Mouse (Mus musculus) testis, adult 2 months (tissue): ENCODE measurements at regions not wholly inside any gene's neighbourhood (a gene's known extent, or its start where the extent isn't known, plus 50 kb on each side); places are given as distances from the start of the nearest gene placed in this dataset.

ENCODE experiments used
- H3K27ac ChIP-seq: fragments of 200-500 bp; 2 replicates; pipeline ENCODE4 v1.5.1; 2012; ENCODE audit warnings: low read depth, low read length; ENCODE audit not compliant: control insufficient read depth, insufficient read depth
- H3K27me3 ChIP-seq: fragments of 200-500 bp; 2 replicates; pipeline ENCODE4 v1.6.1; 2012; ENCODE audit warnings: mild to moderate bottlenecking, low read length, moderate library complexity; ENCODE audit not compliant: control insufficient read depth, insufficient read depth
- H3K36me3 ChIP-seq: fragments of 200-500 bp; 2 replicates; pipeline ENCODE4 v1.6.1; 2012; ENCODE audit warnings: mild to moderate bottlenecking, low read length; ENCODE audit not compliant: control insufficient read depth, insufficient read depth
- H3K4me1 ChIP-seq: fragments of 200-500 bp; 2 replicates; pipeline ENCODE4 v1.6.1; 2012; ENCODE audit warnings: low read length; ENCODE audit not compliant: control insufficient read depth, insufficient read depth
- H3K4me3 ChIP-seq: fragments of 200-500 bp; 2 replicates; pipeline ENCODE4 v1.5.1; 2012; ENCODE audit warnings: low read depth, mild to moderate bottlenecking, low read length, moderate library complexity, mixed read lengths; ENCODE audit not compliant: control insufficient read depth
- CTCF ChIP-seq: fragments of 200-500 bp; IDR thresholded peaks from 2 replicates; pipeline ENCODE4 v1.5.1; 2012; ENCODE audit warnings: low read depth, mild to moderate bottlenecking, inconsistent platforms, low read length, moderate library complexity; ENCODE audit not compliant: control insufficient read depth, insufficient read depth, insufficient replicate concordance
- POLR2A ChIP-seq: fragments of 200-500 bp; IDR thresholded peaks from 2 replicates; pipeline ENCODE4 v1.6.1; 2012; ENCODE audit warnings: low read depth, mild to moderate bottlenecking, inconsistent platforms, low read length, moderate library complexity; ENCODE audit not compliant: control insufficient read depth

DNA sequence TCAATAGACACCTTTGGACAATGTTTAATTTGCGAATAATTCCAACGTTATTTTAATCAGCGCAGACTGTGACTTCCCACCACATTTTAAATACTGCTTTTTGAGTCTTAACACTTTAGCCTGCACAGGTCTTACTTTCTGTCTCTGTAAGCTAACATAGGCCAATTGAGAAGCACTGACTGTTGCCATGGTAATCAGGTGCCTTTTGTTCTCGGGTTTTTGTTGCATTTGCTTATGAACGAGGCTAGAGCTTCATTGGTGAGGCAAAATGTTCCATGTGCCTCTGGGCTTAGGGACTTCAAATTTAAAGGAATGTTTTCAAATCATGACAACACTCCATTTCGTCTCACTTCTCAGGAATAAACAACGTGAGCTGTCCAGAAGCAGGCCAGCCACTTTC is 269.7 kb downstream of the Pdcd6ip start:
- Histone ChIP-seq H3K27me3 (no peaks in the 10 kb centered on the region), H3K4me1 (no peaks in the 10 kb centered on the region; the same call in 1 of the 2 replicates), H3K27ac (no peak overlapping the region), H3K4me3 (no peak overlapping the region), H3K36me3 (no peaks in the 10 kb centered on the region)
- TF ChIP-seq POLR2A, result no peak

DNA sequence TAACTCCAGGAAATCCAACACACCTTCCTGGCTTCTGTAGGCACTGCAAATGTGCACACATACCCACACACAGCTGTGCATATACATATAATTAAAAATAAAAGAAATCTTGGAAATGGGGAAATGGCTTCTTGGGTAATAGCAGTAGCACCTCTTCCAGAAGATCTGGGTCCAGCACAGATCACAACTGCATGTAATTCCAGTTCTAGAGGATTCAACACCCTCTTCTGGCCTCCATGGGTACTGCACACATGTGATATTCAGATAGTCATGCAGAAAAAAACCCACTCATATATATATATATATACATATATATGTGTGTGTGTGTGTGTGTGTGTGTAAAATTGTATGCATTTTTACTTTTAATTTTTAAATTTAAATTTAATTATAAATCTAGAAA is 272.1 kb downstream of the Pdcd6ip start:
- H3K36me3 ChIP-seq, result no peaks in the 10 kb centered on the region
- no peak overlapping the region for H3K27ac ChIP-seq
- H3K4me3 ChIP-seq, result no peak overlapping the region
- H3K4me1 ChIP-seq, result no peaks in the 10 kb centered on the region
- no peak for TF ChIP-seq POLR2A
- no peak for TF ChIP-seq CTCF
- no peaks in the 10 kb centered on the region for H3K27me3 ChIP-seq

DNA sequence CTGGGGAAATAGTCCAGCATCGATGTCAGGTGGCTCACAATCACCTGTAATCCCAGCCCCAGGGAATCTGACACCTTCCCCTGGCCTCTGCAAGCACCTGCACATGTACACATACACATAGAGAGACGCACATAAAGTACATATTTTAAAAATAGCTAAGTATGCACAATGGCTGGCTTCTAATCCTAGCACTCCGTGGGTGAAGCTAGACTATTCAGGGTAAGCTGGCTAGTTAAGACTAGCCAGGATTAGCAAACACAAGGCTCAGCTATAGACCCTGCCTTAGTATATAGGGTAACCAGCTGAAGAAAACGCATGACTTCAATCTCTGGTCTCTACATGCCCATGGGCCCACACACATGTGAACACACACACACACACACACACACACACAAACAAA is 274.6 kb downstream of the Pdcd6ip start:
- no peak overlapping the region for H3K4me3 ChIP-seq
- no peak for TF ChIP-seq CTCF
- no peak for TF ChIP-seq POLR2A
- H3K36me3 ChIP-seq, result no peaks in the 10 kb centered on the region
- no peaks in the 10 kb centered on the region for H3K4me1 ChIP-seq
- no peak overlapping the region for H3K27ac ChIP-seq
- no peaks in the 10 kb centered on the region for H3K27me3 ChIP-seq

- TF ChIP-seq POLR2A (no peak), CTCF (no peak)
- H3K4me3 ChIP-seq, result no peak overlapping the region
- H3K36me3 ChIP-seq, result no peaks in the 10 kb centered on the region
- no peak overlapping the region for H3K27ac ChIP-seq
- no peaks in the 10 kb centered on the region for H3K4me1 ChIP-seq
- H3K27me3 ChIP-seq, result no peaks in the 10 kb centered on the region
Measured at GRCm38 (mm10) chr9:113432601-113433179, 275.4 kb downstream of the Pdcd6ip start.

DNA sequence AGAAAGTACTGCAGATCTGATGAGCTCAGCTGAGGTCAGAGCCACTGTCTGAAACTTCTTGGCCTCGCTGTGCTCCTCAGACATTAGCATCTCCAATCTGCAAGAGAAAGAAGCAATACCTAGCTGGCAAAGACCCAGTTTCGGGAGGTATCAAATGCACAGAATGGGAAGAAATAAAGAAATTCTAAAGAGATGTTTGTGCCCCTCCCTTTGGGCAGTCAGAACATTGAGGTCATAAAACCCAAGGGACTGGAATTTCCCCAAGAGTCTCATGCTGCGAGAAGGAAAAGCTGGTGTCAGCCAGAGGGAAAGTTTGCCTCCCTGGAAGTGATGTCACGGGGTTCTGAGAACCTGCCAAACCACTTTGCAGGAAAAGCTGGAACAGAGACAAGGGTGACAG is 277.6 kb downstream of the Pdcd6ip start:
- H3K27me3 ChIP-seq, result no peaks in the 10 kb centered on the region
- H3K36me3 ChIP-seq, result no peaks in the 10 kb centered on the region
- no peak overlapping the region for H3K4me3 ChIP-seq
- TF ChIP-seq POLR2A (no peak), CTCF (no peak)
- no peak overlapping the region for H3K27ac ChIP-seq
- no peaks in the 10 kb centered on the region for H3K4me1 ChIP-seq

GRCm38 (mm10) chr9:113427281-113427680 is 280.8 kb downstream of the Pdcd6ip start:
- no peaks in the 10 kb centered on the region for H3K36me3 ChIP-seq
- no peak overlapping the region for H3K27ac ChIP-seq
- H3K4me1 ChIP-seq, result no peaks in the 10 kb centered on the region; the same call in 1 of the 2 replicates
- no peaks in the 10 kb centered on the region for H3K27me3 ChIP-seq
- H3K4me3 ChIP-seq, result no peak overlapping the region
- no peak for TF ChIP-seq POLR2A
- no peak for TF ChIP-seq CTCF

GRCm38 (mm10) chr9:113426324-113426723 is 281.7 kb downstream of the Pdcd6ip start:
- no peak overlapping the region for H3K4me3 ChIP-seq
- TF ChIP-seq CTCF, result no peak
- TF ChIP-seq POLR2A, result no peak
- no peaks in the 10 kb centered on the region for H3K36me3 ChIP-seq
- peaks cover 4% of the 10 kb centered on the region for H3K4me1 ChIP-seq
- H3K27ac ChIP-seq, result no peak overlapping the region
- no peaks in the 10 kb centered on the region for H3K27me3 ChIP-seq

GRCm38 (mm10) chr9:113421645-113422044 is 286.4 kb downstream of the Pdcd6ip start:
- H3K27me3 ChIP-seq, result no peaks in the 10 kb centered on the region
- peak overlapping the region; percentile 70; the same call in 1 of the 2 replicates for H3K4me3 ChIP-seq
- no peak for TF ChIP-seq POLR2A
- TF ChIP-seq CTCF, result no peak
- H3K4me1 ChIP-seq, result peaks cover 6% of the 10 kb centered on the region
- no peak overlapping the region for H3K27ac ChIP-seq
- no peaks in the 10 kb centered on the region for H3K36me3 ChIP-seq
